Mouse (Mus musculus) midbrain, embryonic 11.5 days (tissue): ENCODE results near the gene Nfia. TPM values are rescaled to one million over a fixed set of nuclear protein-coding genes. Genes with fewer than 3 reads are reported as not detected.
A peak's percentile ranks its signal among the peaks of the same experiment; 100 is the strongest.

Experiments
- ATAC-seq: fragments of 200-750 bp; cut with Nextera tagmentation; 2 replicates; pipeline ENCODE4 v1.8.0; 2017; ENCODE audit warnings: moderate TSS enrichment, moderate library complexity; ENCODE audit not compliant: low FRiP score
- DNase-seq: peaks from one replicate; pipeline ENCODE4 v3.0.0; 2015; ENCODE audit warnings: low spot score; ENCODE audit errors: missing footprints
- H3K27ac ChIP-seq: fragments of 300-500 bp; sonication (generic); 2 replicates; pipeline ENCODE4 v1.5.1; 2014; ENCODE audit warnings: low read depth, low read length
- H3K27me3 ChIP-seq: fragments of 300-500 bp; sonication (generic); 2 replicates; pipeline ENCODE4 v1.6.1; 2014; ENCODE audit warnings: mild to moderate bottlenecking, low read length, moderate library complexity, mixed read lengths; ENCODE audit not compliant: control insufficient read depth, insufficient read depth
- H3K36me3 ChIP-seq: fragments of 300-500 bp; sonication (generic); 2 replicates; pipeline ENCODE4 v1.6.1; 2014; ENCODE audit warnings: mild to moderate bottlenecking, low read length, moderate library complexity, mixed read lengths; ENCODE audit not compliant: control insufficient read depth, insufficient read depth
- H3K4me1 ChIP-seq: fragments of 300-500 bp; sonication (generic); 2 replicates; pipeline ENCODE4 v1.6.1; 2014; ENCODE audit warnings: low read length; ENCODE audit not compliant: control insufficient read depth, insufficient read depth
- H3K4me2 ChIP-seq: fragments of 300-500 bp; sonication (generic); 2 replicates; pipeline ENCODE4 v1.6.1; 2014; ENCODE audit warnings: mild to moderate bottlenecking, moderate library complexity
- H3K4me3 ChIP-seq: fragments of 300-500 bp; sonication (generic); 2 replicates; pipeline ENCODE4 v1.5.1; 2014; ENCODE audit warnings: low read depth, low read length
- H3K9ac ChIP-seq: fragments of 300-500 bp; sonication (generic); 2 replicates; pipeline ENCODE4 v1.6.1; 2014; ENCODE audit warnings: low read length
- H3K9me3 ChIP-seq: fragments of 300-500 bp; sonication (generic); 2 replicates; pipeline ENCODE4 v1.6.1; 2016; ENCODE audit warnings: low read length; ENCODE audit not compliant: control insufficient read depth
- WGBS: fragments of 180-500 bp; shearing (Covaris S2); extraction: QIAGEN DNeasy Blood & Tissue Kit; methylation state at CpG from one replicate; pipeline ENCODE4 v1.1.7; 2014; 5-methylcytosine and 5-hydroxymethylcytosine counted together
- polyA plus RNA-seq: library from polyadenylated mRNA; unstranded; fragments of >200 nt; fragmentation: Nextera tagmentation; extraction: Ambion mirVana; gene quantifications from 2 replicates; pipeline ENCODE4 v1.2.1, GENCODE M21; 2014

Gene Nfia
- polyA plus RNA-seq, 1 experiment from 2014 or later = 14.1 TPM

- Histone ChIP-seq H3K36me3 (peaks cover 5% of the 10 kb centered on the region; the same call in 1 of the 2 replicates), H3K4me1 (no peaks in the 10 kb centered on the region), H3K9me3 (0 out of 2 replicates have a peak, but pooled peaks cover 2% of the 10 kb centered on the region), H3K4me2 (no peak overlapping the region), H3K9ac (no peak overlapping the region), H3K27me3 (peaks cover 69% of the 10 kb centered on the region), H3K4me3 (no peak overlapping the region), H3K27ac (no peak overlapping the region)
- ATAC-seq = no peak
- DNase-seq = no peak
- 86% methylated on average over 11 of the region's 11 CpGs for WGBS
These were observed 11.7 kb downstream of the Nfia start for GRCm38 (mm10) chr4:97784236-97784635.

- peak; percentile 83 for DNase-seq
- Histone ChIP-seq H3K9ac (no peak overlapping the region), H3K4me1 (no peaks in the 10 kb centered on the region), H3K4me2 (no peak overlapping the region), H3K4me3 (no peak overlapping the region), H3K36me3 (peaks cover 5% of the 10 kb centered on the region; the same call in 1 of the 2 replicates), H3K27ac (no peak overlapping the region), H3K27me3 (peaks cover 62% of the 10 kb centered on the region), H3K9me3 (0 out of 2 replicates have a peak, but pooled peaks cover 2% of the 10 kb centered on the region)
- WGBS = 86% methylated on average over 8 of the region's 8 CpGs
- ATAC-seq = no peak
These were observed 13.2 kb downstream of the Nfia start for GRCm38 (mm10) chr4:97785547-97786271.

- DNase-seq (no peak), ATAC-seq (no peak)
- H3K9ac ChIP-seq = no peak overlapping the region
- H3K4me3 ChIP-seq = no peak overlapping the region
- H3K27me3 ChIP-seq = peaks cover 58% of the 10 kb centered on the region
- H3K36me3 ChIP-seq = peaks cover 5% of the 10 kb centered on the region; the same call in 1 of the 2 replicates
- no peak overlapping the region for H3K4me2 ChIP-seq
- H3K9me3 ChIP-seq = 0 out of 2 replicates have a peak, but pooled peaks cover 2% of the 10 kb centered on the region
- no peaks in the 10 kb centered on the region for H3K4me1 ChIP-seq
- 43% methylated on average over 8 of the region's 8 CpGs for WGBS
- H3K27ac ChIP-seq = no peak overlapping the region
These were observed 14.0 kb downstream of the Nfia start for GRCm38 (mm10) chr4:97786571-97786970.

- no peak for ATAC-seq
- Histone ChIP-seq H3K9me3 (0 out of 2 replicates have a peak, but pooled peaks cover 2% of the 10 kb centered on the region), H3K4me2 (no peak overlapping the region), H3K4me1 (no peaks in the 10 kb centered on the region), H3K27ac (no peak overlapping the region), H3K27me3 (peaks cover 56% of the 10 kb centered on the region), H3K4me3 (no peak overlapping the region), H3K9ac (no peak overlapping the region), H3K36me3 (peaks cover 5% of the 10 kb centered on the region; the same call in 1 of the 2 replicates)
- no peak for DNase-seq
- 80% methylated on average over 3 of the region's 3 CpGs for WGBS
These were observed 15.0 kb downstream of the Nfia start for GRCm38 (mm10) chr4:97787515-97787914.

- Histone ChIP-seq H3K27me3 (peaks cover 46% of the 10 kb centered on the region), H3K36me3 (peaks cover under 1% of the 10 kb centered on the region; the same call in 1 of the 2 replicates), H3K4me2 (no peak overlapping the region), H3K4me3 (no peak overlapping the region), H3K4me1 (no peaks in the 10 kb centered on the region), H3K9me3 (no peaks in the 10 kb centered on the region), H3K27ac (no peak overlapping the region), H3K9ac (no peak overlapping the region)
- WGBS = 76% methylated on average over 4 of the region's 4 CpGs
- DNase-seq (no peak), ATAC-seq (no peak)
These were observed 16.0 kb downstream of the Nfia start for GRCm38 (mm10) chr4:97788537-97788936.

GRCm38 (mm10) chr4:97793931-97794330, 21.4 kb downstream of the Nfia start:
- H3K4me1 ChIP-seq = no peaks in the 10 kb centered on the region
- 77% methylated on average over 10 of the region's 10 CpGs for WGBS
- DNase-seq = peak; percentile 71
- no peaks in the 10 kb centered on the region for H3K36me3 ChIP-seq
- H3K9me3 ChIP-seq = no peaks in the 10 kb centered on the region
- H3K27ac ChIP-seq = no peak overlapping the region
- no peak overlapping the region for H3K4me2 ChIP-seq
- peaks cover 5% of the 10 kb centered on the region for H3K27me3 ChIP-seq
- no peak overlapping the region for H3K9ac ChIP-seq
- ATAC-seq = no peak
- H3K4me3 ChIP-seq = no peak overlapping the region

- Histone ChIP-seq H3K4me2 (no peak overlapping the region), H3K4me3 (no peak overlapping the region), H3K9ac (no peak overlapping the region), H3K4me1 (no peaks in the 10 kb centered on the region), H3K27ac (no peak overlapping the region), H3K27me3 (peaks cover 5% of the 10 kb centered on the region), H3K36me3 (no peaks in the 10 kb centered on the region), H3K9me3 (no peaks in the 10 kb centered on the region)
- DNase-seq (peak; percentile 54), ATAC-seq (no peak)
- WGBS = 88% methylated on average over 4 of the region's 4 CpGs
These were observed 22.3 kb downstream of the Nfia start for GRCm38 (mm10) chr4:97794865-97795264.

- ATAC-seq = no peak
- H3K4me3 ChIP-seq = no peak overlapping the region
- H3K9me3 ChIP-seq = no peaks in the 10 kb centered on the region
- H3K9ac ChIP-seq = no peak overlapping the region
- H3K27me3 ChIP-seq = no peaks in the 10 kb centered on the region
- no peak for DNase-seq
- no peak overlapping the region for H3K4me2 ChIP-seq
- H3K27ac ChIP-seq = no peak overlapping the region
- H3K36me3 ChIP-seq = no peaks in the 10 kb centered on the region
- WGBS = 84% methylated on average over 5 of the region's 5 CpGs
- H3K4me1 ChIP-seq = no peaks in the 10 kb centered on the region
These were observed 23.4 kb downstream of the Nfia start for GRCm38 (mm10) chr4:97795957-97796356.

GRCm38 (mm10) chr4:97796505-97796904, 24.0 kb downstream of the Nfia start:
- H3K27me3 ChIP-seq = no peaks in the 10 kb centered on the region
- H3K4me3 ChIP-seq = no peak overlapping the region
- no peaks in the 10 kb centered on the region for H3K36me3 ChIP-seq
- DNase-seq = peak; percentile 26
- H3K9me3 ChIP-seq = no peaks in the 10 kb centered on the region
- no peaks in the 10 kb centered on the region for H3K4me1 ChIP-seq
- no peak overlapping the region for H3K9ac ChIP-seq
- no peak overlapping the region for H3K27ac ChIP-seq
- H3K4me2 ChIP-seq = no peak overlapping the region
- 86% methylated on average over 10 of the region's 10 CpGs for WGBS
- ATAC-seq = no peak
